Comparison of ENCODE assay signal across 1 mouse cellular context in the genomic region with DNA sequence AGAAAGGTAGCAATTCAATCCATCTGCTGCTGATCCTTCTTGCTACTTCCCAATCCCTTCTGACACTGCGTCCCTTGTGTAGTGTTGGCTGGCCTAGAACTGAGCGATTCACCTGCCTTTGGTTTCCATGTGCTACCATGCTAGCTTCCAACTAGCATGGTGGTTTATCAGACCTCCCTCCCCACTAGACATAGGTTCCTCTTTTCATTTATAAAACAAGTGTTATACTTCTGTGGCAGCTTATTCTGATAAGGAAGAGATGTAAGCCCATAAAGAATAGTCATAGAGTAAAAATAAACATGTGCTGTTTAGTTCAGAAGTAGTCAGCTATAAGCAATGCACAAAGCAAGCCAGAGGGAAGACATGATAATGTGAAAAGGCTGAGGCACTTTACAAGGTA.
TF ChIP-seq lines count a peak whose summit lies in the region.

No protein-coding gene starts in this region.

TF ChIP-seq in MEL, 35 proteins besides CTCF, POLR2A, EP300 and RAD21:
- TF ChIP-seq BHLHE40 (IDR thresholded peaks at IDR 0.05; ENCODE audit: borderline replicate concordance, low read depth, low read length) (no peak; the same call in 1 of the 2 replicates), NRF1 (IDR thresholded peaks at IDR 0.05; ENCODE audit: insufficient read depth, low read depth, low read length, poor library complexity, severe bottlenecking) (no peak), GABPA (IDR thresholded peaks at IDR 0.05; ENCODE audit: low read depth, low read length) (no peak), ZMIZ1 (IDR thresholded peaks at IDR 0.05; ENCODE audit: low read depth, low read length) (no peak), ZNF384 (IDR thresholded peaks at IDR 0.05; ENCODE audit: low read depth, low read length) (no peak), MEF2A (IDR thresholded peaks at IDR 0.05; ENCODE audit: extremely low read depth, insufficient replicate concordance, low read depth, low read length, poor library complexity, severe bottlenecking) (peak; percentile 86; the same call in 1 of the 2 replicates), MAX (IDR thresholded peaks at IDR 0.05; ENCODE audit: low read length) (peak; percentile 60; the same call in 1 of the 2 replicates), ZKSCAN1 (IDR thresholded peaks at IDR 0.05; ENCODE audit: low read depth, low read length) (no peak), ELF1 (IDR thresholded peaks at IDR 0.05; ENCODE audit: low read depth, low read length) (no peak; the same call in 1 of the 2 replicates), NELFE (IDR thresholded peaks at IDR 0.05; ENCODE audit: low read depth, low read length) (no peak), MAZ (IDR thresholded peaks at IDR 0.05; ENCODE audit: low read depth, low read length) (no peak), KAT2A (conservative IDR thresholded peaks at IDR 0.05; ENCODE audit: low read depth, low read length) (no peak), MXI1 (IDR thresholded peaks at IDR 0.05; ENCODE audit: low read depth, low read length) (peak; percentile 81), CHD2 (IDR thresholded peaks at IDR 0.05; ENCODE audit: low read length) (no peak), GATA1 (IDR thresholded peaks at IDR 0.05; ENCODE audit: low read depth, low read length) (peak; percentile 87), ETS1 (IDR thresholded peaks at IDR 0.05; ENCODE audit: low read depth, low read length) (peak; percentile 87), JUND (IDR thresholded peaks at IDR 0.05; ENCODE audit: low read depth, low read length) (no peak), SIN3A (IDR thresholded peaks at IDR 0.05; ENCODE audit: low read length) (peak; percentile 81), POLR2AphosphoS2 (IDR thresholded peaks at IDR 0.05; ENCODE audit: low read length) (no peak), USF1 (IDR thresholded peaks at IDR 0.05; ENCODE audit: low read depth, low read length) (no peak), MYC (IDR thresholded peaks at IDR 0.05; ENCODE audit: low read depth, low read length) (peak; percentile 94), MYB (IDR thresholded peaks at IDR 0.05; ENCODE audit: low read depth, low read length) (no peak), HCFC1 (IDR thresholded peaks at IDR 0.05; ENCODE audit: low read depth, low read length) (no peak), TBP (IDR thresholded peaks at IDR 0.05; ENCODE audit: low read depth, low read length) (no peak), CHD1 (IDR thresholded peaks at IDR 0.05; ENCODE audit: low read depth, low read length) (no peak), RCOR1 (IDR thresholded peaks at IDR 0.05; ENCODE audit: low read depth, low read length) (peak; percentile 77), POLR2AphosphoS5 (IDR thresholded peaks at IDR 0.05; ENCODE audit: borderline replicate concordance, low read depth, low read length) (no peak), MAFK (IDR thresholded peaks at IDR 0.05; ENCODE audit: borderline replicate concordance, low read depth, low read length) (no peak), SMC3 (IDR thresholded peaks at IDR 0.05; ENCODE audit: low read depth, low read length) (no peak), ZC3H11A (IDR thresholded peaks at IDR 0.05; ENCODE audit: low read depth, low read length) (no peak), E2F4 (IDR thresholded peaks at IDR 0.05; ENCODE audit: borderline replicate concordance, low read depth, low read length) (no peak), TAL1 (IDR thresholded peaks at IDR 0.05; ENCODE audit: low read length) (peak; percentile 46), USF2 (IDR thresholded peaks at IDR 0.05; ENCODE audit: borderline replicate concordance in 1 of 2, insufficient read depth in 1 of 2, low read depth in 1 of 2, low read length in 2 of 2) (no peak), UBTF (IDR thresholded peaks at IDR 0.05; ENCODE audit: borderline replicate concordance, insufficient read depth, low read depth, low read length) (no peak), TCF12 (IDR thresholded peaks at IDR 0.05; ENCODE audit: low read depth, low read length) (peak; percentile 69)
TF ChIP-seq in MEL: peak in this region for 10.
